Mouse (Mus musculus) 416B (cell line): ENCODE results near the gene Olfr1145.

Experiments used
- DNase-seq: peaks from one replicate; pipeline ENCODE4 v3.0.0; 2011; ENCODE audit warnings: low read depth

Gene Olfr1145

GRCm38 (mm10) chr2:87809522-87809921, at the start of gene Olfr1145:
Olfr1145 (plus strand) TSS chr2:87809822.
- DNase-seq: no peak

GRCm38 (mm10) chr2:87776143-87776542, 33.5 kb upstream of the Olfr1145 start:
- DNase-seq: peak; percentile 3

- no peak for DNase-seq
Observed at GRCm38 (mm10) chr2:87779183-87779582, 30.4 kb upstream of the Olfr1145 start, which contains the start of gene Olfr152. Olfr152 (plus strand) TSS chr2:87779483.

GRCm38 (mm10) chr2:87800292-87800691, 9.3 kb upstream of the Olfr1145 start, which contains the start of gene Olfr1143:
Olfr1143 (plus strand) TSS chr2:87800592.
- no peak for DNase-seq

- no peak for DNase-seq
Observed at GRCm38 (mm10) chr2:87830233-87830632, 20.6 kb downstream of the Olfr1145 start, which contains the start of gene Olfr1148. Olfr1148 (plus strand) TSS chr2:87830533.

GRCm38 (mm10) chr2:87843693-87844092, 34.1 kb downstream of the Olfr1145 start, which contains the start of gene Olfr1150-ps1:
Olfr1150-ps1 (plus strand) TSS chr2:87843993.
- DNase-seq: no peak

- DNase-seq: no peak
Observed at GRCm38 (mm10) chr2:87855562-87855961, 45.9 kb downstream of the Olfr1145 start, which contains the start of gene Olfr1151. Olfr1151 (plus strand) TSS chr2:87855862.
